Mouse (Mus musculus) brain, embryonic 14.5 days (tissue): ENCODE results near the gene Zc3h14. TPM values are rescaled to one million over a fixed set of nuclear protein-coding genes. Genes with fewer than 3 reads are reported as not detected.
A peak's percentile ranks its signal among the peaks of the same experiment; 100 is the strongest.

Experiments used
- DNase-seq: peaks from one replicate; pipeline ENCODE4 v3.0.0-alpha.2; 2011; ENCODE audit warnings: low read depth
- CTCF ChIP-seq: fragments of 200-500 bp; IDR thresholded peaks from 2 replicates; pipeline ENCODE4 v1.5.1; 2012; ENCODE audit warnings: inconsistent platforms, mild to moderate bottlenecking, moderate library complexity, borderline replicate concordance; ENCODE audit not compliant: insufficient read depth, insufficient read length; ENCODE audit errors: extremely low read depth
- POLR2A ChIP-seq: fragments of 200-500 bp; IDR thresholded peaks from 2 replicates; pipeline ENCODE4 v1.6.1; 2012; ENCODE audit warnings: mild to moderate bottlenecking, inconsistent platforms, borderline replicate concordance; ENCODE audit not compliant: poor library complexity, insufficient read depth, insufficient read length, severe bottlenecking; ENCODE audit errors: extremely low read depth
- polyA plus RNA-seq: library from polyadenylated mRNA; depleted of rRNA; stranded (reverse); fragments of >200 nt; gene quantifications from 2 replicates; pipeline ENCODE4 v1.2.3, GENCODE M21; 2012

Gene Zc3h14
- polyA plus RNA-seq, 1 experiment, result 138 TPM

GRCm38 (mm10) chr12:98724976-98725375, 21.8 kb upstream of the Zc3h14 start:
- DNase-seq, result no peak
- TF ChIP-seq CTCF, result no peak
- no peak for TF ChIP-seq POLR2A

DNA sequence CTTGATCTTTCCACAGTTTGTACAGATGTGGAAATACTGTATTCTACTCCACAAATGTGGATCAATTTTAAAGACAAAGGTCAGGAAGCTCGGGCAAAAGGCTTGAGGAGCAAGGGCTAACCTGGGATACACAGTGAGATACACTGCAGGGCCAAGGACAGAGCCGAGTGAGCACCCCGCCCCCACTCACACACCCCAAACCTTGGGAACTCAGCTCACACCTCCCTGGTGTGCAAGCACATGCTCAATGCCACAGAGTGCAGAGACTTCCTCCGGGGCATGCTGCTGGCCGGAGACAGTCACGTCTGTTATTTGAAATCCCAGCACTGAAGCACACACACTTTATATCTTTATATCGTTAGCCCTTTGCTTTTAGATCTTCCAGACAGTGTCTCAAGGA, 20.7 kb upstream of the Zc3h14 start:
- DNase-seq, result no peak
- TF ChIP-seq POLR2A, result no peak
- no peak for TF ChIP-seq CTCF

GRCm38 (mm10) chr12:98727186-98727585, 19.6 kb upstream of the Zc3h14 start:
- TF ChIP-seq CTCF (no peak), POLR2A (no peak)
- no peak for DNase-seq

DNA sequence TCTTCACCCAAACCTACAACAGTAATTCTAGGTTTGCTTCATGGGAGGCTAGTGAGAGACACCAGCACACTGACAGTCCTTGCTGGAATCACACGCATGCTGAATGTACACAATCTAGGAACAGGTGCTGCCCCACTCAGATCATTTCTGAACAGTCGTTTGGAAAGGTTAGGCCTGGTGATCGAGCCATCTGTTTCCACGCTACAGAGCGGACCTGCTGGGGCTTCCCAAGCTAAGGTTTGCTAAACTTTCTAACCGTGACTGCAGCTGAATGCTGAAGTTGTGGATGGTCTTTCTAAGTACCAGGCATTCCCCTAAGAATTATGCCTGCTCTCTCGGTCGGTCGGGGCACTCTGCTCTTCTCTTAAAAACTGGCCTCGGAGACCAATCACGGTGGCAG, 16.1 kb upstream of the Zc3h14 start:
- DNase-seq, result no peak
- TF ChIP-seq CTCF (no peak), POLR2A (no peak)

GRCm38 (mm10) chr12:98733165-98733564, 13.6 kb upstream of the Zc3h14 start:
- TF ChIP-seq CTCF (no peak), POLR2A (no peak)

GRCm38 (mm10) chr12:98733776-98734175, 13.0 kb upstream of the Zc3h14 start:
- DNase-seq, result no peak
- TF ChIP-seq POLR2A (no peak), CTCF (no peak)

More at GRCm38 (mm10) chr12:98733165-98733564, 13.6 kb upstream of the Zc3h14 start:
- DNase-seq, result no peak

DNA sequence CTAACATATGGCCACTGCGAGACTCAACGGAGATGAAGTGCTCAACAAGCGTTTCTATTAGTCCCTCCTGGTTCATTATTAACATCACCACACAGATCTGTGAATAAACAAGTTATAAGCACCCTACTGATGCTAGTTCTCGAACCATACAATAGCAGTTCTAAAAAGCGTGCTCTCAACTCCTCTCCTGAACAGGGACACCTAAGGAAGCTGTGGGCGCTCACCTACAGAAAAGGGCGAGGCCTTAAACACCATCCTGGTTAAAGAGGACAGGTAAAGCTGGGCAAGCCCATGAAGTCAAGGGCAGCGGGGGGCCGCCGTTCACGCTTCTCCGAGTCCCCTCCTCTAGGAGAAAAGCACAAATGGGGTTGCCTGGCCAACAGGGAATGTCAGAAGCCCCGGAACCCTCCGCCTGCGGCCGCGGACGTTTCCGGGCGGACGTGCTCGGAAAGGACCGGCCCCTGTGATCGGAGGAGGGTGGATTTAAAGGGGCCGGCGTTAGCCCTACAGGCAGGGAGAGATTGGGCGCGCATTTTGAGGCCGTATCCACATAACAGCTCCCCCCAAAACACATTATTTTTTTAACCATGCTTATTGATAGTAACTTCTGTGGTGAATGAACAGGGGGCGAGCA, 12.4 kb upstream of the Zc3h14 start:
- DNase-seq, result peak; percentile 96
- TF ChIP-seq CTCF (no peak), POLR2A (peak; percentile 46; the same call in 1 of the 2 replicates)

DNA sequence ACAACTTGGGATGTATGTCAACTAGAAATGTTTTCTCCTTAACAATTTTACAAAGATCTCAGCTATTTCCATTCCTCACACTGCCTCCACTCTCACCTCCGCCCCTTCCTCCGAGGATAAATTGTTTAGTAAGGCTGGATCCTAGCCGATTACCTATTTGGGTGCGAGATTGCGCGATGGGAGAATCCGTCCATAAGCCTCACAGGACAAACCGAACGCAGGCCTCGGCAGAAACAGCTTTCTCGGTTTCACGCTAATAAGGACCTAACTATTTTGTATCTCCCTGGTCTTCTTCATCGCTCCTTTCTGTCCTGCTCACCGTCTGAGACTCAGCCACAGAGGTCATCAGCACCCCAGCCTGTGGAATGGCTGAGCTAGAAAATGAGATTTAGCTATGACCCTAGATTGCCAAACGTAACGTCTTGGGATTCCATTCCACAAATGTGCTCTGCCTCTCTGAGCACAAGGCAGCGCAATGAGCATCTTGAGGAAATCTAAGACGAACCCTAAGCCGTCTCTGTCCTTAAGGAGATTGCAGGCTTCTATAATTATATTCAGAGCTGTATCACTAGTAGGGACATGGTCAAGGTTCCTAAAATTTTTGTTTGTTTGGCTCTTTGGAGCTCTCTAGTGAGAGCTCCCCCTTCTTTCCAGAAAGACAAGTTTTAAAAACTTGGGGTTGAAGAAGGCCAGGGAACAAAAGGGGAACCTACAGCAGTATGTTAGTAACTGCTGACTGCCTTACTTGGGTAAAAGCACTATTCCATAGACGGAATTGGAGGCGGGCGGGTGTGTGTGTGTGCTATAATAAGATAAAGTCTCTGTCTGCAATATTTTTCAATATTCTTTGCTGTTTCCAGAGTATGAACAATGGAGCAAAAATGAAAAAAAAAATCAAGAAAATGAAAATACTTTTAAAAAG, 11.6 kb upstream of the Zc3h14 start:
- no peak for DNase-seq
- TF ChIP-seq POLR2A (no peak), CTCF (no peak)

DNA sequence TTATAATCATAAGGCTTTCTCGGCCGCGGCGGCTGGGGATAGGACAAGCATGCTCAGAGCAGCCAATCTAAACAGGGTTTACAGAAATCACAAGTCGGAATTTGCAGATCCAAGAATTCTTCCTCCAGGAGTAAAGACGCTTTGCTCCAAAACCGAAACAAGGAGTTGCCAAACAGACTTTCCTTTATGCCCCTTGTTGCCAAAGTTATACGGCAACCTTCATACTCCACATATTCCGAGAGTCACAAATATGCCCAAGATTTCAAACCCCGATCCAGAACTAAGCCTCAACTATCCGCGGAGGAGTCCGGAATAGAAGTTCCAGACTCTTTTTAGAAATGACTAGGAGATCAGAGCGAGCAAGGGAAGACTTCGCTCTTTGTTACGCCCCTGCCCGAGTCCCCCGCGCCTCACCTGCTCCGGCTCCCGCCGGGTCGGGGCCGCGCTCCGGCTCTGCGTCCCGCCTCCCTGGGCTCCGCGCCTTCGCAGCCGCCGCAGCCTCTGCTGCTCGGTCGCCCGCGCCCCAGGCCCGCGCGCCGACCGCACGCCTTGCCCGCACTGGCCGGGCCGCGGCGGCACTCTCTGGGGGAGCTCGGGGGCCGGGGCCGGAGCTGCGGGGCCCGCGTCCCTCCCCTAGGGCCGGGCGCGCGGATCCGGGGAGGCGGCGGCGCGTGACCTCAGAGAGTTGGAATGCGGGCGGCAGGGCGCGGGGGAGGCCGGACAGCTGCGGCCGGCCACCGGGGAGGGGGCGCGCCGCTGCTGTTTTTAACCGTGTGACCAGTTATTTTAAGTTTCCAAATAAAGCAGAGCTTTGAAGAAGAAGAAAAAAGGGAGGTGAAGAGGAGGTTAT, 9.6 kb upstream of the Zc3h14 start, which contains the start of gene Ptpn21:
TSS of gene Ptpn21 (minus strand) at position 455 of the 850 bp plus-strand sequence.
- TF ChIP-seq CTCF (no peak), POLR2A (peak; percentile 32; the same call in 1 of the 2 replicates)
- DNase-seq, result peak; percentile 74

DNA sequence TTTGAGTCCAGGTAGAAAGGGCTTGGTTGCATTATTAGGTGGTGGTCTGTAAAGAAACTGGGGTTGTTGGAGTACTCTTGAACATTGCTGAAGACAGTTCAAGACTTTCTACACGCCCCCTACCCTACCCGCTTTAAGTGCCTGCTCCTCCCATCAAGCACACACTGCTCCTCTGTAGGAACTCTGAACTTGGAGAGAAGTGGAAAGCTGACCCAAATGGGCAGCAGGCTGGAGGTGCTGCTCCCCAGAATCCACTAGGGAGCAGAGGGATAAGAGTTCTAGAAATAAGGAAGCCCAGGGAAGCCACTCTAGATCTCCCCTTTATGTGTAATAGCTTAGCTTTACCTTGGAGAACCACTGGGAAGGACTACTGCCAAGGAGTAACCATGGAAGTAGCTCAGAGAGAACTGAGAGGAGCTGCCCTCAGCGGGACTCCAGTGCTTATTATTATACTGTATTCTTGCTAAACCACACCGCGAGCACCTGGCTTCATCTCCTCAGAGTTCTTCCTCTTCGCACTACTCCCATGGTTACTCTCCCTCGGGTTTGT, 8.9 kb upstream of the Zc3h14 start:
- TF ChIP-seq CTCF (no peak), POLR2A (no peak)
- DNase-seq, result peak; percentile 40
